Mouse (Mus musculus): ENCODE results near the gene Atp6v0d1.
A peak's percentile ranks its signal among the peaks of the same experiment; 100 is the strongest.

The Atp6v0d1 gene

GRCm38 (mm10) chr8:105537011-105537677 is 28.7 kb downstream of the Atp6v0d1 start:
- DNase-seq (ENCODE audit: low read depth, low spot score): no peak

- DNase-seq (ENCODE audit: low read depth, low spot score): no peak
Measured at GRCm38 (mm10) chr8:105536546-105536945, 29.3 kb downstream of the Atp6v0d1 start.

- peak; percentile 50 for DNase-seq (ENCODE audit: low read depth, low spot score)
Measured at GRCm38 (mm10) chr8:105533892-105534329, 31.9 kb downstream of the Atp6v0d1 start.

GRCm38 (mm10) chr8:105533439-105533838 is 32.4 kb downstream of the Atp6v0d1 start:
- no peak for DNase-seq (ENCODE audit: low read depth, low spot score)

GRCm38 (mm10) chr8:105531774-105532173 is 34.1 kb downstream of the Atp6v0d1 start:
- peak; percentile 32 for DNase-seq (ENCODE audit: low read depth, low spot score)

GRCm38 (mm10) chr8:105529271-105529670 is 36.6 kb downstream of the Atp6v0d1 start:
- no peak for DNase-seq (ENCODE audit: low read depth, low spot score)

- no peak for DNase-seq (ENCODE audit: low read depth, low spot score)
Measured at GRCm38 (mm10) chr8:105528206-105528605, 37.6 kb downstream of the Atp6v0d1 start.

GRCm38 (mm10) chr8:105527110-105527509 is 38.7 kb downstream of the Atp6v0d1 start:
- DNase-seq (ENCODE audit: low read depth, low spot score): no peak

- DNase-seq (ENCODE audit: low read depth, low spot score): no peak
Measured at GRCm38 (mm10) chr8:105522890-105523289, 43.0 kb downstream of the Atp6v0d1 start.

GRCm38 (mm10) chr8:105521995-105522769 is 43.7 kb downstream of the Atp6v0d1 start:
- no peak for DNase-seq (ENCODE audit: low read depth, low spot score)

GRCm38 (mm10) chr8:105521061-105521460 is 44.8 kb downstream of the Atp6v0d1 start:
- DNase-seq (ENCODE audit: low read depth, low spot score): no peak

GRCm38 (mm10) chr8:105520521-105520920 is 45.3 kb downstream of the Atp6v0d1 start:
- no peak for DNase-seq (ENCODE audit: low read depth, low spot score)

GRCm38 (mm10) chr8:105519591-105519990 is 46.3 kb downstream of the Atp6v0d1 start:
- DNase-seq (ENCODE audit: low read depth, low spot score): no peak

- DNase-seq (ENCODE audit: low read depth, low spot score): peak; percentile 76
Measured at GRCm38 (mm10) chr8:105518436-105519313, 47.2 kb downstream of the Atp6v0d1 start, which contains the start of gene Hsd11b2. TSS of gene Hsd11b2 (plus strand) at chr8:105518755.

GRCm38 (mm10) chr8:105517346-105517745 is 48.5 kb downstream of the Atp6v0d1 start:
- DNase-seq (ENCODE audit: low read depth, low spot score): no peak

GRCm38 (mm10) chr8:105516018-105516645 is 49.7 kb downstream of the Atp6v0d1 start:
- peak; percentile 66 for DNase-seq (ENCODE audit: low read depth, low spot score)

- no peak for DNase-seq (ENCODE audit: low read depth, low spot score)
Measured at GRCm38 (mm10) chr8:105514656-105515055, 51.2 kb downstream of the Atp6v0d1 start.

- DNase-seq (ENCODE audit: low read depth, low spot score): no peak
Measured at GRCm38 (mm10) chr8:105514194-105514593, 51.7 kb downstream of the Atp6v0d1 start.

GRCm38 (mm10) chr8:105509997-105510735 is 55.7 kb downstream of the Atp6v0d1 start:
- no peak for DNase-seq (ENCODE audit: low read depth, low spot score)

- DNase-seq (ENCODE audit: low read depth, low spot score): no peak
Measured at GRCm38 (mm10) chr8:105508758-105509157, 57.1 kb downstream of the Atp6v0d1 start.

- no peak for DNase-seq (ENCODE audit: low read depth, low spot score)
Measured at GRCm38 (mm10) chr8:105506977-105507376, 58.9 kb downstream of the Atp6v0d1 start.

Measured in CD4-positive helper T cell, adult 2 months (primary cell).